Mouse (Mus musculus) myocyte (in vitro differentiated cells): ENCODE data around the gene Bbs2. TPM values are rescaled to one million over a fixed set of nuclear protein-coding genes. Genes with fewer than 3 reads are reported as not detected.
A peak's percentile ranks its signal among the peaks of the same experiment; 100 is the strongest.
"Not testable (repeated sequence)": the region's sequence is repeated elsewhere in the genome, so short reads cannot be mapped to it uniquely, and the experiment has no call there.

Experiments used
- H3K27me3 ChIP-seq: one replicate; pipeline ENCODE4 v1.6.1; 2011; ENCODE audit not compliant: control insufficient read depth, insufficient read depth, insufficient read length
- H3K36me3 ChIP-seq: one replicate; pipeline ENCODE4 v1.6.1; 2011; ENCODE audit not compliant: control insufficient read depth, insufficient read depth
- H3K4me2 ChIP-seq: one replicate; pipeline ENCODE4 v1.6.1; 2011; ENCODE audit warnings: low read depth, control low read depth
- H3K4me3 ChIP-seq: one replicate; pipeline ENCODE4 v1.5.1; 2011; ENCODE audit warnings: mild to moderate bottlenecking, control low read depth, moderate library complexity
- H3K79me2 ChIP-seq: one replicate; pipeline ENCODE4 v1.6.1; 2011; ENCODE audit not compliant: control insufficient read depth, insufficient read depth
- H3ac ChIP-seq: one replicate; pipeline ENCODE4 v1.6.1; 2011; ENCODE audit not compliant: control insufficient read depth, insufficient read length
- CEBPB ChIP-seq: IDR thresholded peaks from 2 replicates; pipeline ENCODE4 v1.6.1; 2011; ENCODE audit warnings: mild to moderate bottlenecking, moderate library complexity; ENCODE audit not compliant: poor library complexity, insufficient read depth, severe bottlenecking
- E2F4 ChIP-seq: IDR thresholded peaks from one replicate; pipeline ENCODE4 v1.6.1; 2011; ENCODE audit warnings: mild to moderate bottlenecking, control low read depth, moderate library complexity; ENCODE audit not compliant: insufficient read depth
- MAX ChIP-seq: IDR thresholded peaks from one replicate; pipeline ENCODE4 v1.6.1; 2011; ENCODE audit warnings: low read depth, mild to moderate bottlenecking, control low read depth
- MYOD1 ChIP-seq, 3 experiments: IDR thresholded peaks; one replicate each; pipeline ENCODE4 v1.6.1; 2011; ENCODE audit warnings: control low read depth in 2 of 3, low read depth in 2 of 3, mild to moderate bottlenecking in 2 of 3, moderate library complexity in 1 of 3; ENCODE audit not compliant: insufficient read length in 2 of 3, control insufficient read depth in 1 of 3
- MYOG ChIP-seq, 3 experiments: IDR thresholded peaks; one replicate each; pipeline ENCODE4 v1.6.1; 2011; ENCODE audit warnings: control low read depth in 2 of 3, low read depth in 2 of 3, mild to moderate bottlenecking in 2 of 3; ENCODE audit not compliant: insufficient read length in 2 of 3, control insufficient read depth in 1 of 3, insufficient read depth in 1 of 3
- POLR2A ChIP-seq: IDR thresholded peaks from one replicate; pipeline ENCODE4 v1.6.1; 2011; ENCODE audit warnings: low read depth, mild to moderate bottlenecking, control low read depth, moderate library complexity; ENCODE audit not compliant: insufficient read length
- POLR2AphosphoS2 ChIP-seq: IDR thresholded peaks from one replicate; pipeline ENCODE4 v1.6.1; 2011; ENCODE audit warnings: low read depth, control low read depth; ENCODE audit not compliant: insufficient read length
- REST ChIP-seq: IDR thresholded peaks from one replicate; pipeline ENCODE4 v1.6.1; 2011; ENCODE audit warnings: mild to moderate bottlenecking, control low read depth, moderate library complexity; ENCODE audit not compliant: insufficient read depth, insufficient read length
- SRF ChIP-seq: IDR thresholded peaks from one replicate; pipeline ENCODE4 v1.6.1; 2011; ENCODE audit warnings: low read depth; ENCODE audit not compliant: control insufficient read depth, insufficient read length
- TCF12 ChIP-seq: IDR thresholded peaks from one replicate; pipeline ENCODE4 v1.6.1; 2011; ENCODE audit warnings: mild to moderate bottlenecking, control low read depth; ENCODE audit not compliant: poor library complexity, insufficient read depth, severe bottlenecking
- TCF3 ChIP-seq: IDR thresholded peaks from one replicate; pipeline ENCODE4 v1.6.1; 2011; ENCODE audit warnings: low read depth, control low read depth; ENCODE audit not compliant: insufficient read length
- USF1 ChIP-seq: IDR thresholded peaks from one replicate; pipeline ENCODE4 v1.6.1; 2011; ENCODE audit warnings: low read depth, mild to moderate bottlenecking, control low read depth, moderate library complexity
- polyA plus RNA-seq: library from polyadenylated mRNA; unstranded; fragments of >200 nt; fragmentation: generic; extraction: Trizol; gene quantifications from one replicate; pipeline ENCODE4 v1.2.1, GENCODE M21; 2012; ENCODE audit warnings: missing spikeins

Bbs2 gene
- polyA plus RNA-seq, 1 experiment: 11.2 TPM

- Histone ChIP-seq H3ac (no peak overlapping the region), H3K4me2 (no peak overlapping the region)
Observed at GRCm38 (mm10) chr8:94136192-94136591, 37.5 kb upstream of the Bbs2 start.

GRCm38 (mm10) chr8:94135556-94135955, 36.8 kb upstream of the Bbs2 start:
- H3K4me2 ChIP-seq: no peak overlapping the region
- no peak for TF ChIP-seq MAX
- no peak for TF ChIP-seq SRF
- TF ChIP-seq USF1: no peak
- no peak for TF ChIP-seq TCF3
- TF ChIP-seq POLR2AphosphoS2: no peak
- no peak for TF ChIP-seq MYOD1 (IDR thresholded peaks at IDR 0.05; ENCODE audit: control insufficient read depth in 1 of 3, insufficient read length in 2 of 3, low read depth in 2 of 3)
- TF ChIP-seq TCF12: no peak
- no peak for TF ChIP-seq MYOG (IDR thresholded peaks at IDR 0.05; ENCODE audit: control insufficient read depth in 1 of 3, insufficient read depth in 1 of 3, insufficient read length in 2 of 3, low read depth in 2 of 3)
- no peak for TF ChIP-seq POLR2A
- TF ChIP-seq E2F4: no peak
- no peak for TF ChIP-seq REST
- no peak for TF ChIP-seq CEBPB
- no peaks in the 10 kb centered on the region for H3K36me3 ChIP-seq
- no peak overlapping the region for H3K4me3 ChIP-seq
- no peaks in the 10 kb centered on the region for H3K27me3 ChIP-seq
- H3ac ChIP-seq: no peak overlapping the region
- no peaks in the 10 kb centered on the region for H3K79me2 ChIP-seq

More at GRCm38 (mm10) chr8:94136192-94136591, 37.5 kb upstream of the Bbs2 start:
- H3K79me2 ChIP-seq: no peaks in the 10 kb centered on the region
- H3K4me3 ChIP-seq: no peak overlapping the region
- no peak for TF ChIP-seq E2F4
- TF ChIP-seq REST: no peak
- TF ChIP-seq USF1: no peak
- no peak for TF ChIP-seq TCF3
- no peak for TF ChIP-seq MAX
- TF ChIP-seq POLR2AphosphoS2: no peak
- TF ChIP-seq TCF12: no peak
- TF ChIP-seq POLR2A: no peak
- TF ChIP-seq SRF: no peak
- TF ChIP-seq MYOD1 (IDR thresholded peaks at IDR 0.05; ENCODE audit: control insufficient read depth in 1 of 3, insufficient read length in 2 of 3, low read depth in 2 of 3): no peak
- TF ChIP-seq CEBPB: no peak
- no peak for TF ChIP-seq MYOG (IDR thresholded peaks at IDR 0.05; ENCODE audit: control insufficient read depth in 1 of 3, insufficient read depth in 1 of 3, insufficient read length in 2 of 3, low read depth in 2 of 3)
- no peaks in the 10 kb centered on the region for H3K36me3 ChIP-seq
- H3K27me3 ChIP-seq: no peaks in the 10 kb centered on the region

DNA sequence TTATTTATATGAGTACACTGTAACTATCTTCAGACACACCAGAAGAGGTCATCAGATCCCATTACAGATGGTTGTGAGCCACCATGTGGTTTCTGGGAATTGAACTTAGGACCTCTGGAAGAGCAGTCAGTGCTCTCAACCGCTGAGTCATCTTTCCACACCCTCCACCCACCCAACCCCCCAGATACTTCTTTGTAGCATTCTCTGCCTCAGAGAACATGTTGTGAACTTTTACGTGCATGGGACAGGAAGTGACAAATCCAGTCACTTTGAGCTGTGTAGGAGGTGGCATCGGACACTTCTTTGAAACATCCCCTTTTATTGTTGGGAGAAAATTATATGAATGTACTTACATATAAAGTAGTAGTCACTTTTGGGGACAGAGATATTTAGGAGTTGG, 35.9 kb upstream of the Bbs2 start:
- peak overlapping the region; percentile 49 for H3K4me2 ChIP-seq
- H3K36me3 ChIP-seq, H3K4me3 ChIP-seq, H3ac ChIP-seq, H3K27me3 ChIP-seq, H3K79me2 ChIP-seq: not testable (repeated sequence)

DNA sequence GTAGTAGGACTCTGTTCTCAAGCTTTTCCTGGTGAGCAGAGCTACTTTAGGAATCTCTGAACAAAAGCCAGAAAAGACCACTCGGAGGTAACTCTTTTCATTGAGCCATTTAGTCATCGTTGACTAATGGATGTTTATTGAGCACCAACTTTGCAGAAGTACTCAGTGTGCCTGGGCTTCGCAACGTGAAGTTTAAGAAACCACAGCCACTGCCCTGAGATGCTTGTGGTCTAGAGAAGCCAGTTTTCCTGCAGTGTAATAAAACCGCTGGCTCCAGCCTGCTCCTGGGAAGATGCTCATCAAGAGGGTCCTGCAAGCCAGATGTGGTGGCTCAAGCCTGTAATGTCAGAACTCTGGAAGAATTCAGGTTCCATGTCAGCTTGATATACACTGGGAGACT, 33.4 kb upstream of the Bbs2 start:
- Histone ChIP-seq H3K79me2 (no peaks in the 10 kb centered on the region), H3K4me2 (no peak overlapping the region), H3K27me3 (no peaks in the 10 kb centered on the region), H3ac (no peak overlapping the region), H3K36me3 (no peaks in the 10 kb centered on the region), H3K4me3 (no peak overlapping the region)
- no peak for TF ChIP-seq MYOD1 (IDR thresholded peaks at IDR 0.05; ENCODE audit: control insufficient read depth in 1 of 3, insufficient read length in 2 of 3, low read depth in 2 of 3)
- TF ChIP-seq CEBPB: no peak
- no peak for TF ChIP-seq USF1
- TF ChIP-seq POLR2AphosphoS2: no peak
- no peak for TF ChIP-seq TCF3
- no peak for TF ChIP-seq MAX
- no peak for TF ChIP-seq E2F4
- no peak for TF ChIP-seq SRF
- no peak for TF ChIP-seq POLR2A
- TF ChIP-seq REST: no peak

- TF ChIP-seq MYOD1 (IDR thresholded peaks at IDR 0.05; ENCODE audit: control insufficient read depth in 1 of 3, insufficient read length in 2 of 3, low read depth in 2 of 3) (peak in 1 of 3 experiments; percentile 37), TCF3 (no peak)
- H3K27me3 ChIP-seq: no peaks in the 10 kb centered on the region
- no peak overlapping the region for H3ac ChIP-seq
Observed at GRCm38 (mm10) chr8:94130126-94130525, 31.4 kb upstream of the Bbs2 start.

More at GRCm38 (mm10) chr8:94130126-94130525, 31.4 kb upstream of the Bbs2 start:
- Histone ChIP-seq H3K36me3 (no peaks in the 10 kb centered on the region), H3K4me3 (no peak overlapping the region), H3K79me2 (no peaks in the 10 kb centered on the region), H3K4me2 (no peak overlapping the region)
